Mouse (Mus musculus) left cerebral cortex, adult 11 months (tissue): ENCODE measurements around the gene Ppp3ca.

Experiments used
- DNase-seq: peaks from one replicate; pipeline ENCODE4 v3.0.0; 2022; ENCODE audit warnings: low spot score

Ppp3ca gene

DNA sequence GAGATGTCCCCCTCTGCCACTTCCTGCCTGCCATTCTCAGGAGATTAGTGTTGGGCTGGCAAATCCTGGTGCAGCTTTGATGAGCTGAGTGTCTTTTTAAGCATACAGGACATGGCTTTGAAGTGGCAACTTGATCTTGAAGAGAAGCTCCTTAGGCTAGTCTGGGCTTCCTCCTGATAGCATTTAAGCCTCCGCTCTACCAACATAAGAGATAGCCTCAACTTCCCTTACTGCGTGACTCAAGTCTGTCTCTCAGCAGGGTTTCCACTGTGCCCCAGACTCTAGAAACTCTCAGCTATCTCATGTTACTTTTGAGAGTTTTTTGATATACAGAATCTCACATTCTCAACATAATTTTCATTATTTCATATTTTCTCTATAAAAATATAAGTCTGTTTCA is 144.0 kb downstream of the Ppp3ca start:
- DNase-seq, result no peak

DNA sequence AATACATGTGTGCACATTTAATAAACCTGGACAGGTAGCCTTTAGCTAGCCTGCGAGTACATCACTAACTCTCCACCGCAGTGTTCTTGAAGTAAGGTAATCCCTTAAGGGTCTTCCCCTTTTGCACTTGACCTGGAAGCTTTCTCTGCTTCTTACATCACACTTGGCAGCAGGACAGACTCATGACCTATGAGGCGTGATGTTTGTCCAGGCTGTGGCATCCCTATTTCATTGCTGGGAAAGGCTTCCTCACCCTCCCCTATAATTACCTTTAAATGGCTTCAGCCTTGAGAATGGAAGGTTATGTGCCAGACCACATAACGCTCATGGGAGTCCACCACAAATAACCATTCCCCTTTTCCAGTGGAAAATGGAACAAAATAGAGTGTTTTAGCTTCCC is 145.0 kb downstream of the Ppp3ca start:
- DNase-seq, result no peak

DNA sequence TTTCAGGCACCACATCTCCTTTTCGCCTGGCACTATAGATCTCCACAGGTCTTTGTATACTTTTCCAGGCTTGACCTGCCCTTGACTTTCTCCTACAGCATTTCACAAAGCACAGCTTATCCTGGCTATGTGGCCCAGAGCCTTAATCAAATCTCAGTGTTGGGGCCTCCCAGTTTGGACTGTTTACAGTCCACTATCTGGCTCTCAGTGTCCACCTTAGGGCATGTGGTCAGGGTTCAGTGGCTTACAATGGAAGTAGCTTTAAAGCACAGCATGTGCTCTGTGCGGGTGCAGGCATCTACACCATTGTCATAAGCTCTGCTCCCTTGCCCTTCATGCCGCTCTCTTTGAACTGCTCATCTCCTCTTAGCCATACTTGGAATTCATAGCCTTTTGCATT is 146.4 kb downstream of the Ppp3ca start:
- no peak for DNase-seq

DNA sequence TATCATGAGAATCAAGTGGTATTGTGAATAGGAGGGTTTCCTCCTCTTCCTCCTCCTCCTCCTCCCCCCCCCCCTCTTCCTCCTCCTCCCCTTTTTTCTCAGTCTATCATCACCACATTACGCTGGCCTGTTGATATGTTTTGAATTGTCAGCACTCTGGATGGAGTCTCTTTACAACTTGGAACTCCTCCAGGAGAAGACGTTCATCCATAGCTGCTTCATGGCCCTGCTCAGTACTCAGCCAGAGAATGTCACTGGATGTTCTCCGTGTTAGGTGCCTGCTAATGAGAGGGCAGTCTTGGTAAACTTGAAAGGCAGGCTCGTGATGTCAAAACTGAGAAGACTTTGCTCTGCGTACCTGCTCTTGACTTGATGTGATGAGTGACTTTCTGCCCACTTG is 149.1 kb downstream of the Ppp3ca start:
- no peak for DNase-seq

DNA sequence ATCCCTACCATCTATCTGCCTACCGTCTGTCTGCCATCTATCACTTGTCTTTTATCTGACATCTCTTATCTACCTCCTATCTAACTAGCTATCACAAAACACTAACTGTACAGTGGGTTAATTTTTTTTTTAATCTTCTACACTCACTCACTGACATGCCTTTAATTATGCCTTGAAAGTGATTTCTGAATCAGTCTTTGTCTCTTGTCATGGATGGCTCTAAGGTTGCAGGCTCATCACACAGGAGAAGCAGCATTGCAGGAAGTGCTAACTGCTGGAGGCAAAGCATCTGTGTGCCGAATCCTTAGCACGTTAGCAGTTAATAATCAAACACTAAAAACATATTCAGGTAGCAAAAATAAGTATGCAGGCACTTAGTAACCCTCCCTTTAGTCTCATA is 151.1 kb downstream of the Ppp3ca start:
- no peak for DNase-seq

DNA sequence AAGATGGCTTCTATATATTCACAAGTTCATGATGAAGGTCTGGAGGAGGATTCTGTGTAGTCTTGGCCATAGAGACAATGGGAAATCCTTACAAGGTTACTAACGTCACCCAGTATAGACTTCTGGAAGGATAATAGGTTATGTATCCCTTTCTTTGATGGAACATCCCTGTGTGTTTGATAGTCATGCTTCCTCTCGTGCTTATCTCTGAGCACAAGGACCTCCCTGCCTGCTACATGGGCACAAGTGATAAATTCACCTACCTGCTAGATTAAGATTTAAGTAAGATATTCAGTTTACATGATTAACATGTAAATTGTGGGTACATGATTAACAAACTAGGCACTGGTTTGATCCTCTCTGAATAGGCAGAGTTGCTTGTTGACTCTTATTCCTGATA is 152.1 kb downstream of the Ppp3ca start:
- DNase-seq, result no peak

DNA sequence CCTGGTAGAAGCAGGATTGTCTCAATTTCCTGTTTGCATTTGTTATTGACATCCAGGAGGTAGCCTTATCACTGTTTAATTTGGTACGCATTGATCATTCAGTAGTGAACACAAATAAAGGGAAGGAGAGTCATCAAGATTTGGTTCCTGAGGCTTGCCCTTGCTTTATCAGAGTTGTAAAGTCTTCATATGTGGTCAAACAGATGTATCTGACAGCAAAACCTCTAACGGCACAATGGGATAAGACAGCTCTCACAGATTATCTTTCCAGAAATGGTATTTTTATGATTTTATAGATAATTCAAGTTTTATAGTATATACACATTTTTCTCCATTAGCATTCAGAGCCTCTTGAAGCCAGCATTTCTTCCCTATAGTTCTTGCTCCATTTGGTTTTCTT is 152.5 kb downstream of the Ppp3ca start:
- DNase-seq, result no peak

DNA sequence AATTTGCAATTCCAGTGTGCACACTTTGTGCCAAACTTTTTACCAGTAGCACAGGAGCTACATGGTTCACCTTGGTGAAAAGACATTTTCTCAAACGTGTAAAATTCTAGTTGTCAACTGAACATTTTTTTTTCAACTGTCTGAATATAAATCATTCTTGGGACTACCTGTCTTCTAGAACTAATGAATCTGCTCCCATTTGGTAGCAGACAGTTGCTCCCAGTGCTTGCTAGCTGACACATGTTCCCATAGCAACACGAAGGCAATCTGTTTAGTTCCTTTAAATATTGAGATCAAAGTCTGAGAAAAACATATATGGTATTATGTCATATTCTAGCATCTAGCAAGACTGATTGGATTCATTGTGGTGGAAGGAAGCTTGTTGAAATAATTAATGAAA is 158.5 kb downstream of the Ppp3ca start:
- no peak for DNase-seq

DNA sequence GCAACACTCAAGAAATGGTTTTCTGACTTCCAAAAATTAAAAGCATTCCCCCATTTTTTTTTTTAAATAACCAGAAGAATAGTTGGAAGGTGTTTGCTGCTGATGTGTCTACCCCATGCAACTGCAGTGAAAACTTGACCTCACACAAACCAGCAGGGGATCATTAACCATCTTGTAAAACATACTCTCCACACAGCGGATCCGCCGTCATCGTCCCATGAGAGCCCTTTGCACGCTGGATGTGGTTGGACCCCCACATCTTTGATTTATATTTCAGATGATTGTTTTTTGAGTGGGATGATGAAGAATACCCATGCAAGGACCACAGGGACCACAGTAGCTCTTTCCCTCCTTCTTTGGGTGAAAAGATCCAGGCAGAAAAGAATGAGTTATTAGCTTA is 159.2 kb downstream of the Ppp3ca start:
- DNase-seq, result no peak

DNA sequence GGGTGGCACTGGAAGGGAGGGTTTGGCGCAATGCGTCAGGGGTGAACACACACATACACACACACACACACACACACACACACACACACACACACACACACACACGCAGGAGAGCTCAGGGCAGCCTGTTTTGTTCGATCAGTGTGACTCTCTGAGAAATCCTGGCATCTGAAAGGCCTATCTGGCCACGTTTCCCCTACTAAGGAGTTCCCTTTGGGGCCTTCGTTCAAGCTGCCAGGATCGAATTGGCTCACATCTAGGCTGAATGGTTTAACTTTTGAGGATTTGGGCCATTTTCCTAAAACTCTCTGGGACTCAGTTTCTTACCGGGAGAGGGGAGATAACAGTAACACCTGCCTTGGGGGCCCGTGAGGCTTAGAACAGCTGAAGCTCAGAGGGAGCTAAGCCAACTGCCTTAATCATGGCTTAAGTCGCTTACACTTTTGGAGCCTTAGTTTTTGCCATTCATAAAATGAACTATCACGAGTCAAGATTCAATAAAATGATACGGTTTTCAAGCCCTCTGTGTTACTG is 160.8 kb downstream of the Ppp3ca start:
- DNase-seq, result no peak

DNA sequence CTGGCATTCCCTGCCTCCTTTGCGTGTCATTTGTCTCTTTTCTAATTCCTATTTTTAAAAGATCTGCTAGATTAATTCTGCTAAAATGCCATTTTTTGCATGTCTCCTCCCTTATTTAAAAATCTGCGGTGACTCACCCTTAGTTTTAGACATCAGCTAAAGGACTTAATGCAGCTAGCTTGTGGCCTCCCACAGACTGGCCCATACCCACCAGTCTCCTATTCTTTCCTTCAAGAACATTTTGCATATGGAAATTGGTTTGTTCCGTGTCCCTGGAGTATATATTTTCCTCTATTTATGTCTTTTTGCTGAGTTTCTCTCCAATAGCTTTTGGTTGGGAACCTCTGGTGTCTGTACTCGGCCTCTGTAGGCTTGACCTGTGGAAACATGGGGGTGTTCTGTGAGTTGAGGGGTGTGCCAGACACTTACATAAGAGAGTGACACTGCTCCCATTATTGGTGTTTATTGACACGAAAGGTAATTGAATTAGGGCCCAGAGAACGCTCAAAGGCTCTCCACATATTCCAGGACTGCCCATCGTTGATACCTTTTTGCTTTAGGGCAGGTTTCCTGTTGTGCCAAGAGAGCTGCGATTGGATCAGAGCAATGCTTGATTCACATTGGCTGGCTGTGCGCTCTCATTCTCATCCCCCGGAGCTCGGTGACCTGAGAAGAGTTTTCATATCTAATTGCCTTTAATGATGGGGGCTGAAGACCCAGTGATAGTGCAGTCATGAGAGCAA is 163.2 kb downstream of the Ppp3ca start:
- no peak for DNase-seq

DNA sequence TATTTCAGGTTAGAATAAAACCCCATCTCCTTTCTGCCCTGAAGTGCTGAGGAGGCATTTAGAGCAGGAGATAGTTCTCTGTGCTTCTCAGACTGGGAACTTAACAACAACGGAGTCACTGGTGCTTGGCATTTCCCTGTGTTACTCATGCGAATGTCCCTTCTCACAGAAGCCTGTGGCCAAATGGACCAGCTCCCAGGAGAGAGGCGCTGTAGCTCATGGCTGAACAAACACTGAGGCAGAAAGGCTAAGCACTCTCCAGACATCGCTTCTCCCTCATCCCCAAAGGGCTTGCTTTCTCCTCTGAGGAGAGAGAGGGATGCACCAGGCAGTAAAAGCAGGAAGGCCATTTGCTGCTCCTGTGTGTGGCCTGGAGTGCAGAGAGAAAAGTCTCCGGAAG is 164.0 kb downstream of the Ppp3ca start:
- no peak for DNase-seq

DNA sequence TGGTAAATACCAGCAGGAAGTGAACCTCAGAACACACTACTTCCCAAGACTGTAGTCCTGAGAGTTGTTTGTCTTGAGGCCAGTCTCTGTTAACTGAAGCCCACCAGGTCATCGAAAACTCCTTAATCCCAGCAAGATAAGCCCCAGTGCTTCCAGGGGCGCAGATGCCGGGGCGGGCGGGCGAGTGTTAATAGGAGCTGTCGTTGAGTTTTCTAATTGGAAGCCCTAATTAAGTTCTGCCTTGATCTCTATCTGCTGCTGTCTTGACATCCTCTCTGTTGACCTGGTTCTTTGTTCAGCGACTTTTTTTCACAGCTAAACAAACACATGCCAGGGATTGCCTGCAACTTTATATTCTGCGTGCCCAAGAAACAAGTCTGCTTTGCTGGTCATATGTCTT is 165.9 kb downstream of the Ppp3ca start:
- DNase-seq, result no peak

DNA sequence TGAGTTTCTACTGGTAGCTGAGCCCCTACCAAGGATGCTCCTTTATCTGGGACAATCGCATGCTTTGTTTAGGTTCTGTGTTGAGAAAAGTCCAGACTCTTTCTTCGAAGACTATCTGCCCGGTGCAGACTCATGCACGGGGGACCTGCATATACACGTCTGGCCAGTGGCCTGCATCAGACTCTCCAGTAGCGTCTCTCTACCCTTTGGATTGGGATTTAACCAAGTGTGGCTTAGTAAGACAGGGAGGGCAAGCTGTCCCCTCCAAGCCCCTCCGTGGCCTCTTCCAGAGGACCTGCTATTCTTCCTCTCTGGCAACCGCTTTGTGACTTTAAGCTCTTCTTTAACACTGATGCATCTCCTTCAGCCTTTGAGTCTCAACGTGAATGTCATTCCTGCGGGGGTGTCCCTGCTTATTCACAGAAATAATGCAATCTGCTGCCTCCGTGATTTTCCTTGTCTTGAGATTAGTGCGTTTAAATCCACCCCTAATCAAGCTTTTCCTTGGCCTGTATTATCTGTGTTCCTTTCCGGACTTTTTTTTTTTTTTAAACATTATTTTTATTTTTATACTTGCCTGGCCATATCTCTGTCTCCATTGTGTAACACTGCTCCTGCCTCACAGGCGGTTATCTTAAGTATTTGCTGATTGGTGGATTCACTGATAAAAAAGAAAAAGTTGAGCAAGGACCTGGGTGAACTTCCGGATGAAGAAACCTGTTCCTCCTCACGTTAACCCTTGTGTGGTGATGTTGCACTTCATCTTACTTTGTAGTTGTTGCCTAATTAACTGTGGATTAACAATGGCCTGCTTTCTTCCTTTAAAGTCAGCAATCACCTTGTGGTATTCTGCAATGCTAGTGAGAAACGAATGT is 166.6 kb downstream of the Ppp3ca start:
- DNase-seq, result no peak

DNA sequence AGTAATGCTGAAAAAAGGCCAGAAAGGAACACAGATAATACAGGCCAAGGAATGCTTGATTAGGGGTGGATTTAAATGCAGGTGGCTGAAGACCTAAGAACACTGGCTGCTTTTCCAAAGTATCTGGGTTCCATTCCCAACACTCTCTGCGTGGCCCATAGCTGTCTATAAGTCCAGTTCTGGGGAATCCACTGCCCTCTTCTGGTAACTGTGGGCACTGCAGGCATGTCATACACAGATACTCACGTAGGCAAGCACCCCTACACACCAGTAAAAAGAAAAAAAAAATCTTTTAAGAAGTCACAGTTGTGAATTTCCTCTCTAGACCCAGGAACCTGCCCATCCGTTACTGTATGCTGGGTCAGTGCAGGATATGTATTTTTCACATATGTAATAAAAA is 167.7 kb downstream of the Ppp3ca start:
- DNase-seq, result no peak

DNA sequence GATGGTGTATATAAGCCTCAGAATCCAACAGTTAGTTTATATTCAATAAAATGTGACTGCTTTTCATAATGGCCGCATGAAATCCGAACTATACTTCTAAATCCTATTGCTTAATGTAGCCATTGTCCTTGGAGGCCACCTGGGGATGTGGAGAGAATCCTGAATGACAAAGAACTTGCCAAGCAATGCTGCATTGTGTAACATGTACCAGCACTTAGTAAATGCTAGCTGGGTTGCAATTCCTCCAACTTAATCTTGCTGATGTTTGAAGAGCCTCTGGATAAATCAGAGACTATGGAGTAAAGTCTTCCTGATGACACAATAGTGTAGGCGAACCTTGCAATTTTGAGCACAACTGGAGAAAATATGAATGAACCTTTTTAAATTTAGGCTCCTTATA is 171.4 kb downstream of the Ppp3ca start:
- no peak for DNase-seq

DNA sequence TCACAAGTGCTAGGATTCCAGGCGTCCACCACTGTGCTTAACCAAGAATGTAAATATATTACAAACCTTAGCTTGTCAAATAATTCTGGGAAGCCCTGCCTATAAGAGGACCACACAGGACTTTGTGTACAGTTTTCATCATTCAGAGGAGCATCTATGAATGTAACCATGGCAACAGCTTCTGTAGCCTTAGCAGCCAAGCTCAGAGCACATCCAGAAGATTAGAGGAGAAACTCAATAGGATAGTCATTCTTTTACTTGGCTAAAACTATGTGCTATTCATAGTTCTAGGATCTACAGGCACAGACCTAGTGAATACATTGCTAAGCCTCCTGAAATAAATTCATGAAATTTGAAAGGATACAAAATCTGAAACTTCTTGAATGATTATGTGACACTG is 172.5 kb downstream of the Ppp3ca start:
- DNase-seq, result no peak

DNA sequence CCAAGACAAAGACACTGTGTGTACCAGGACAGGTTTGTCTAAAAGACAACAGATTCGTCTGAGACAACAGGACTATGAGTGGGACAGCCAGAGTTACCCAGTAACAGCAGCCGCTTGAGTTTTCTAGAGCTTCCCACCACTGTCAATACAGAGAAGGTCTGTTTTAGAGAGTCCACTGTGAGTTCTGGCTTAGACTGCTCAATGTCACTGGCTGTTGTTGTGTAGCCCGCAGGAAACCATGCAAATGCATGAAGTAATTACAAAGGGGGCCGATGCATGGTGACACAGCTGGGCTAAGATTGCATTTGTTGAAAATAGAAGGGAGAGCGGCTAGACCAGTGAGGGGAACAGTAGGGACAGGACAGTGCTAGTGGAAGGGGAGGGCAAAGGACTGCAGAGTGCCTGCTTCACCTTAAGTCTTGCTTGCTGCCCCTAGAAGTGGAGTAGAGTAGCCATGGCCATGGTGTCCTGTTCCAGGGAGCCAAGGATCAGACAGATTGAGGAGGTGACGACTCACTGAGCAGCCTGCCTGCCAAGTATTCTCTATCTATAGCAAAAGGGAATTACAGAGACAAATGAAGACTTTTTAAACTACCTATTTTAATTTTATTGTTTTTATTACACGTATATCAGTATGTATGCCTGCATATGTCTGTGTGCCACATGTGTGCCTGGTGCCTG is 174.0 kb downstream of the Ppp3ca start:
- DNase-seq, result no peak

DNA sequence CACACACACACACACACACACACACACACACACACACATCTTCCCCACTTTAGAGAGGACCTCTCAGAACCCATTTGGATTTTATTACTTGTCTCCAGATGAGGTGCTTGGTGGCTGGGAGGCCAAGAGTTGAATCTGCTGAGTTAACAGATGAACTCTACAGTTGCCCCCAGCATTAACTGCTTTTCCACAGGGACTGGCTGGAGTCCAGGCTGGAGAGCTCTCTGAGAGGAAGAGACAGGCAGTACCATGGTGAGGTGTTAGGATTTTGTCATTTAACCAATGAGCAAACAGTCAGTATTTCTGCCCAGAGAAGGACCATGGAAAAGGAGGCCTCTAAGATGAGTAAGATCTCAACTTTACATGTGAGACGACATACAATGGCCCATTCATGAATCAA is 179.1 kb downstream of the Ppp3ca start:
- DNase-seq, result no peak

DNA sequence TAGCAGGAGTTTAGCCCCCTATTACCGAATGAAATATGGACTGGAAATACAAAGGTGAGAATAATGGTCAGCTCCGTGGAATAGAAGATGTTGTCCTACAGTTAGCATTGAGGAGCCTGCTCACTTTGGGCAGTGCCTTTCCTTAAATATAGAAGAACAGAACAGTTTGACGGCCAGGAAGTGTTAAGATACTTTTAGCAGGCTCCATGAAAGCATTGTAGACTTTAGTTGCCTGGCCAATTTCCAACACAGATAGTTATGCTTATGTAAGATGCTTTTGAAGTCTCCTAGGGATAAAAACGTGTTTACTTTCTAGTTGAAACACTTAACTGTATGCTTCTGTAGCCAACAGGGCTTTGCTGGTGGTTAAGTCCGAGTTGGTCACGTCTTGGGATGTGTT is 183.0 kb downstream of the Ppp3ca start:
- no peak for DNase-seq

DNA sequence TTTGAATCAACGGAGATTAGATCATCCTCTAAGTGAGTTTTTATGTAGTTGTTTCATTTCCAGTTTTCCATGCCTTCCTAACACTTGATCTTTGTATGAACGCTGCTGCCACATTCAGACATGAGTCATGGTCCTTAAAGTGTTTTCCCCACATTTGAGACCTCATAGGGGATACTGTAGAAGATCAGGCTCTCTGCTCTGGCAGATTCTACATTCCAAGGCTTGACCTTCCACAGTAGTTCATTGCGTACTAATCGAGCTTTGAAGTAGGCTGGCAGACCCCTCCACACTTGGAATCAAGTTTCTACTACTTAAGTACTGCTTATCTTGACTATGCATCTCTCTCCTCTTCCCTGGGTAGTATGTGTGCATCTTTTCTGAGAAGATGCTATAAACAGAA is 183.7 kb downstream of the Ppp3ca start:
- no peak for DNase-seq

DNA sequence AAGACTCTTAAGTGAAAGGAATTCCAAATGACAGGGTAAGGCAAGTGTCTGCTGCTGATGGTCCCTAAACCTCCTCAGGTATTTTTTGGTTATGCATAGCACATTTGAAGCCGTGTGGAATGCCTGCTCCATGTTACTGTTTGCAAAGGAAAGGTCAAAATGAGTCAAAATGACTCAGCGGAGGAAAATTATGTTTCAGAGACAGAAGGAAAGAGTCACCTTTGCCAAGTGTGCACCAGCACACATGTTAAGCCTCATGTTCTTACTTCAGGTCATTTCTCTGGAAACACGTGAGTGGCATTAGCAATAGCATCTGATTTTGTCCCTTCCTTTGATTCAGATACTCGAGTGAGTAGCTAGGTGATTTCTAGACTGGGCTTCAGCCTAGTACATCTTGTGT is 186.1 kb downstream of the Ppp3ca start:
- no peak for DNase-seq
